Mouse (Mus musculus) kidney, adult 2 months (tissue): ENCODE measurements at regions not wholly inside any gene's neighbourhood (a gene's known extent, or its start where the extent isn't known, plus 50 kb on each side); places are given as distances from the start of the nearest gene placed in this dataset.
"Not testable (repeated sequence)": the region's sequence is repeated elsewhere in the genome, so short reads cannot be mapped to it uniquely, and the experiment has no call there.

Source experiments
- DNase-seq: peaks from one replicate; pipeline ENCODE4 v3.0.0; 2021
- H3K27ac ChIP-seq: fragments of 200-500 bp; 2 replicates; pipeline ENCODE4 v1.5.1; 2012; ENCODE audit warnings: low read depth, low read length, control low read depth, inconsistent platforms; ENCODE audit not compliant: insufficient read depth
- H3K27me3 ChIP-seq: fragments of 200-500 bp; replicated peaks from 2 replicates; pipeline ENCODE4 v1.6.1; 2012; ENCODE audit warnings: mild to moderate bottlenecking, moderate library complexity, low read length, inconsistent platforms; ENCODE audit not compliant: control insufficient read depth, insufficient read depth
- H3K36me3 ChIP-seq: fragments of 200-500 bp; 2 replicates; pipeline ENCODE4 v1.6.1; 2012; ENCODE audit warnings: mild to moderate bottlenecking, moderate library complexity, low read length, inconsistent platforms; ENCODE audit not compliant: control insufficient read depth, insufficient read depth
- H3K4me1 ChIP-seq: fragments of 200-500 bp; 2 replicates; pipeline ENCODE4 v1.6.1; 2011; ENCODE audit warnings: low read length; ENCODE audit not compliant: control insufficient read depth, insufficient read depth
- H3K4me3 ChIP-seq: fragments of 200-500 bp; 2 replicates; pipeline ENCODE4 v1.5.1; 2011; ENCODE audit warnings: mild to moderate bottlenecking, low read depth, low read length, control low read depth; ENCODE audit not compliant: insufficient read depth
- CTCF ChIP-seq: fragments of 200-500 bp; conservative IDR thresholded peaks from 2 replicates; pipeline ENCODE4 v1.5.1; 2011; ENCODE audit warnings: low read depth, mild to moderate bottlenecking, control low read depth, low read length, moderate library complexity, mixed read lengths; ENCODE audit not compliant: insufficient read depth, insufficient read length
- POLR2A ChIP-seq: fragments of 200-500 bp; IDR thresholded peaks from one replicate; pipeline ENCODE4 v1.6.1; 2011; ENCODE audit warnings: low read depth, low read length, control low read depth
- WGBS: fragments of 180-500 bp; shearing (Covaris S2); methylation state at CpG from one replicate; pipeline ENCODE4 v1.1.7; 2018; 5-methylcytosine and 5-hydroxymethylcytosine counted together

- Histone ChIP-seq H3K4me3 (no peak overlapping the region), H3K27ac (no peak overlapping the region), H3K27me3 (no peaks in the 10 kb centered on the region), H3K4me1 (no peaks in the 10 kb centered on the region), H3K36me3 (no peaks in the 10 kb centered on the region)
- WGBS: 85% methylated on average over 5 of the region's 5 CpGs
- no peak for TF ChIP-seq CTCF
- no peak for DNase-seq
Measured at GRCm38 (mm10) chr15:90784741-90785140, 105.5 kb upstream of the Cpne8 start.

GRCm38 (mm10) chr15:90767521-90767920 lies 88.3 kb upstream of the Cpne8 start:
- TF ChIP-seq CTCF (no peak), POLR2A (no peak)

GRCm38 (mm10) chr15:90764501-90764900 lies 85.3 kb upstream of the Cpne8 start:
- not testable (repeated sequence) for H3K27ac ChIP-seq, H3K27me3 ChIP-seq, DNase-seq, H3K36me3 ChIP-seq, H3K4me1 ChIP-seq, H3K4me3 ChIP-seq
- WGBS: 98% methylated on average over 7 of the region's 17 CpGs

More at GRCm38 (mm10) chr15:90767521-90767920, 88.3 kb upstream of the Cpne8 start:
- no peak overlapping the region for H3K27ac ChIP-seq
- no peaks in the 10 kb centered on the region for H3K36me3 ChIP-seq
- H3K4me1 ChIP-seq: no peaks in the 10 kb centered on the region
- no peaks in the 10 kb centered on the region for H3K27me3 ChIP-seq
- DNase-seq: no peak
- no peak overlapping the region for H3K4me3 ChIP-seq
- WGBS: 44% methylated on average over 5 of the region's 5 CpGs

- TF ChIP-seq POLR2A: no peak
- no peak for TF ChIP-seq CTCF
- Histone ChIP-seq H3K27me3 (no peaks in the 10 kb centered on the region; the same call in 1 of the 2 replicates), H3K4me1 (no peaks in the 10 kb centered on the region), H3K27ac (no peak overlapping the region), H3K4me3 (no peak overlapping the region), H3K36me3 (no peaks in the 10 kb centered on the region)
- DNase-seq: no peak
- WGBS: 71% methylated on average over 7 of the region's 7 CpGs
Measured at GRCm38 (mm10) chr15:90733891-90734290, 54.7 kb upstream of the Cpne8 start.
